ENCODE assay signal across 8 mouse cellular contexts in the genomic region with DNA sequence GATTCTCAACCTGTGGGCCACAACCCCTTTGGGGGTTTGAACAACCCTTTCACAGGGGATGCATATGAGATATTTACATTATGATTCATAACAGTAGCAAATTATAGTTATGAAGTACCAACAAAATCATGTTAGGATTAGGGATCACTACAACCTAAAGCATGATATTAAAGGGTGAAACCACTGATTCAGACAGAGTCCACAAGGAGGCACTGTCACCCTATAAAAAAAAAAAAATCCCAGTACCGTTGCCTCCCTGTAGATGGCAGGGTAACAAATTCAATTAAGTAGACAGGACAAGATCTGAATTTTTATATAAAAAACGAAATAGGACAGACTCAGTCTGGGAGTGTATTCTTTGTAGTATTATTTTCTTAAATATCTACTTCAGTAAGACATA. TPM values are rescaled to one million over a fixed set of nuclear protein-coding genes. Genes with fewer than 3 reads are reported as not detected.
DNase-seq lines count a peak whose midpoint lies in the region; ATAC-seq and TF ChIP-seq lines count a peak whose summit lies in the region.

No protein-coding gene starts in this region.

- intact Hi-C loops in gastrocnemius, adult 2 months (cut with DNase I) = no loop called here

- H3K4me3 ChIP-seq in gastrocnemius, adult 2 months = no peak overlapping the region

- peak; percentile 96 for ATAC-seq in granulocyte monocyte progenitor cell, adult 5-6 weeks (replicated peaks; ENCODE audit: poor library complexity, severe bottlenecking)

- no peak overlapping the region for H3K27ac ChIP-seq in gastrocnemius, adult 2 months

- no peak for DNase-seq in gastrocnemius, adult 2 months
- no peak for DNase-seq in gastrocnemius, adult 8-10 months (ENCODE audit: low spot score in 2 of 2)
- DNase-seq in CD4-positive helper T cell, adult 2 months (ENCODE audit: low read depth, low spot score) = peak; percentile 76
- DNase-seq in cerebellum, adult 11 months = peak; percentile 26
- DNase-seq in kidney, postnatal 36 days = peak; percentile 31 to 43
- peak; percentile 87 for DNase-seq in naive thymus-derived CD4-positive, alpha-beta T cell, adult 2 months (ENCODE audit: low read depth)
- no peak for DNase-seq in urinary bladder, postnatal 25 days (ENCODE audit: low spot score)

- TF ChIP-seq CTCF in gastrocnemius, adult 2 months (IDR thresholded peaks at IDR 0.05) = peak; percentile 100; the same call in 1 of the 2 replicates

RNA-seq across cellular contexts. Expression of gene Hbp1, which starts 17.2 kb away (rescaled TPM):
- 10 to 100 TPM; 60.3 to 74.6 TPM for total RNA-seq in gastrocnemius, adult 2 months (2021)
- 10 to 100 TPM; 65.3 to 78.0 (median 69.0) TPM for total RNA-seq in gastrocnemius, adult 8-10 months (2022)
- 39.9 and 43.5 TPM in 2 replicates for total RNA-seq in granulocyte monocyte progenitor cell, adult 5-6 weeks (2014; fragmentation: Nextera tagmentation)
- total RNA-seq in granulocyte monocyte progenitor cell, adult 5-6 weeks (2017) = 40.6 and 53.1 TPM in 2 replicates

Comparison
In these comparisons a context has a peak if more than half of its experiments do, and no peak if none do; other contexts are left out.
1. DNase-seq: peak in CD4-positive helper T cell, adult 2 months (single experiment), cerebellum, adult 11 months (single experiment), kidney, postnatal 36 days (2 of 2) and naive thymus-derived CD4-positive, alpha-beta T cell, adult 2 months (single experiment); none in gastrocnemius, adult 2 months (single experiment), gastrocnemius, adult 8-10 months (0 of 2) and urinary bladder, postnatal 25 days (single experiment).